Comparison of ENCODE assay signal across 8 mouse cellular contexts in genomic region chr14:46882431-46883067, GRCm38 (mm10). TPM values are rescaled to one million over a fixed set of nuclear protein-coding genes. Genes with fewer than 3 reads are reported as not detected.
DNase-seq lines count a peak whose midpoint lies in the region; ATAC-seq lines count a peak whose summit lies in the region.

Samd4 (plus strand) TSS chr14:46882854.

- H3K9ac ChIP-seq in limb, embryonic 15.5 days = peak within 1 kb of the TSS; percentile 90
- peak within 1 kb of the TSS; percentile 65 for H3K9ac ChIP-seq in midbrain, embryonic 15.5 days

- peak within 1 kb of the TSS; percentile 97 for H3K27ac ChIP-seq in heart, embryonic 10.5 days
- H3K27ac ChIP-seq in limb, embryonic 15.5 days = peak within 1 kb of the TSS; percentile 96
- H3K27ac ChIP-seq in midbrain, embryonic 15.5 days = peak within 1 kb of the TSS; percentile 64

- no peaks in the 10 kb centered on the region for H3K9me3 ChIP-seq in heart, embryonic 10.5 days
- H3K9me3 ChIP-seq in limb, embryonic 15.5 days = no peaks in the 10 kb centered on the region
- H3K9me3 ChIP-seq in midbrain, embryonic 15.5 days = no peaks in the 10 kb centered on the region

- WGBS in heart, embryonic 10.5 days = under 1% methylated on average over 54 of the region's 54 CpGs
- WGBS in limb, embryonic 15.5 days = under 1% methylated on average over 53 of the region's 54 CpGs
- WGBS in midbrain, embryonic 15.5 days = under 1% methylated on average over 52 of the region's 54 CpGs

- H3K4me1 ChIP-seq in heart, embryonic 10.5 days = peaks cover 32% of the 10 kb centered on the region
- H3K4me1 ChIP-seq in limb, embryonic 15.5 days = peaks cover 30% of the 10 kb centered on the region
- peaks cover 32% of the 10 kb centered on the region for H3K4me1 ChIP-seq in midbrain, embryonic 15.5 days

- 0 out of 2 replicates have a peak, but pooled peaks cover 7% of the 10 kb centered on the region for H3K27me3 ChIP-seq in heart, embryonic 10.5 days (ENCODE audit: insufficient read depth, poor library complexity, severe bottlenecking)
- no peaks in the 10 kb centered on the region for H3K27me3 ChIP-seq in limb, embryonic 15.5 days
- H3K27me3 ChIP-seq in midbrain, embryonic 15.5 days (replicated peaks) = peaks cover 3% of the 10 kb centered on the region; the same call in 1 of the 2 replicates
- peaks cover 4% of the 10 kb centered on the region; the same call in 1 of the 2 replicates for H3K27me3 ChIP-seq in splenic B cell, adult 2 months (ENCODE audit: control insufficient read depth, insufficient read depth, low read length, poor library complexity, severe bottlenecking)

- peaks cover 4% of the 10 kb centered on the region; the same call in 1 of the 2 replicates for H3K36me3 ChIP-seq in heart, embryonic 10.5 days
- no peaks in the 10 kb centered on the region for H3K36me3 ChIP-seq in limb, embryonic 15.5 days
- H3K36me3 ChIP-seq in midbrain, embryonic 15.5 days (replicated peaks) = no peaks in the 10 kb centered on the region
- H3K36me3 ChIP-seq in splenic B cell, adult 2 months (ENCODE audit: control insufficient read depth, insufficient read depth, low read length, poor library complexity, severe bottlenecking) = no peaks in the 10 kb centered on the region

- peak; percentile 88 for DNase-seq in 3134 (ENCODE audit: extremely low read depth, insufficient read length, low spot score)
- peak; percentile 49 to 66 for DNase-seq in adrenal gland, postnatal 4 days (ENCODE audit: low spot score in 2 of 2)
- DNase-seq in heart, embryonic 10.5 days (ENCODE audit: low spot score) = peak; percentile 92
- DNase-seq in kidney, adult 9 months = peak; percentile 88
- peak; percentile 55 for DNase-seq in splenic B cell, adult 2 months (ENCODE audit: low read depth, low spot score)

- peak within 1 kb of the TSS; percentile 85 for H3K4me3 ChIP-seq in heart, embryonic 10.5 days
- peak within 1 kb of the TSS; percentile 73 for H3K4me3 ChIP-seq in limb, embryonic 15.5 days
- H3K4me3 ChIP-seq in midbrain, embryonic 15.5 days = peak within 1 kb of the TSS; percentile 77

- ATAC-seq in erythroblast, adult 5-6 weeks (replicated peaks; ENCODE audit: low FRiP score, poor library complexity, severe bottlenecking) = 0 out of 2 replicates have a peak, but pooled peaks have one; percentile 27
- ATAC-seq in limb, embryonic 15.5 days (ENCODE audit: insufficient number of reproducible peaks, low FRiP score, low TSS enrichment, low read depth) = peak; percentile 85
- ATAC-seq in midbrain, embryonic 15.5 days (replicated peaks) = peak; percentile 64

- peak within 1 kb of the TSS; percentile 92 for H3K4me2 ChIP-seq in limb, embryonic 15.5 days
- peak within 1 kb of the TSS; percentile 99 for H3K4me2 ChIP-seq in midbrain, embryonic 15.5 days

RNA-seq across cellular contexts. Expression of gene Samd4, which starts in this region (rescaled TPM):
- total RNA-seq in adrenal gland, postnatal 4 days (2021) = 10 to 100 TPM; 20.5 to 24.6 TPM
- 5.2 and 7.5 TPM in 2 replicates for total RNA-seq in erythroblast, adult 5-6 weeks (2015; ENCODE audit: low replicate concordance)
- total RNA-seq in erythroblast, adult 5-6 weeks (2017; ENCODE audit: low replicate concordance) = 4.0 and 11.5 TPM in 2 replicates
- 11.1 and 17.0 TPM in 2 replicates for polyA plus RNA-seq in heart, embryonic 10.5 days (2016; fragmentation: Nextera tagmentation; extraction: Ambion mirVana)
- polyA plus RNA-seq in limb, embryonic 15.5 days (2015; fragmentation: Nextera tagmentation; extraction: Ambion mirVana) = 15.4 and 16.2 TPM in 2 replicates
- 4.2 and 4.5 TPM in 2 replicates for polyA plus RNA-seq in midbrain, embryonic 15.5 days (2015; fragmentation: Nextera tagmentation; extraction: Ambion mirVana)

Comparison
In these comparisons a context has a peak if more than half of its experiments do, and no peak if none do; other contexts are left out.
1. Peak in every context shown above with its lines: DNase-seq, ATAC-seq, H3K4me3 ChIP-seq and H3K27ac ChIP-seq.
2. ATAC-seq: peak in every context shown above with its lines; median percentile 85 in limb, embryonic 15.5 days; 64 in midbrain, embryonic 15.5 days; 27 in erythroblast, adult 5-6 weeks.